Mouse (Mus musculus): ENCODE measurements at regions not wholly inside any gene's neighbourhood (a gene's known extent, or its start where the extent isn't known, plus 50 kb on each side); places are given as distances from the start of the nearest gene placed in this dataset.

DNA sequence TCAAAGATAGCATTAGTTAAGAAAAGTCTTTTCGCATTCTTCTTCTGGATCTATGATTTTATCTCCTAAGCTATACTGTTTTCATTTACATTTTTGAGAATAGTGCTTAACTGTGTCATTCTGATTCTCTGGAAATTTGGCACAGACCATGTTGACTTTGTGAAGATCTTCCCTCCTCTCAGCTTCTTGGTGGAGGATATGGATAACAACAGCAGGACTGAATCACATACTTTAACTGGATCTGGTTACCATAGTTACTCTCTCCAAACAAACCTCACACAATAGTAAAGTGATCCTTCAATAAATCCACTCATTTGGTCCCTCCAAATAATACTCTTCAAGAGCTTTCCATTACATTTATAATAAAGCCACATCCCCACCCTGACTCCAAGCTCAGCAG is 298.2 kb upstream of the Dab2 start:
- TF ChIP-seq POLR2A (IDR thresholded peaks at IDR 0.05; ENCODE audit: extremely low read depth, insufficient read depth, low read length): no peak
- TF ChIP-seq CTCF (IDR thresholded peaks at IDR 0.05; ENCODE audit: extremely low read depth, insufficient read depth, low read length): no peak
